Mouse (Mus musculus): ENCODE measurements around the gene Rasip1.
"Not testable (repeated sequence)": the region's sequence is repeated elsewhere in the genome, so short reads cannot be mapped to it uniquely, and the experiment has no call there.

Gene Rasip1

DNA sequence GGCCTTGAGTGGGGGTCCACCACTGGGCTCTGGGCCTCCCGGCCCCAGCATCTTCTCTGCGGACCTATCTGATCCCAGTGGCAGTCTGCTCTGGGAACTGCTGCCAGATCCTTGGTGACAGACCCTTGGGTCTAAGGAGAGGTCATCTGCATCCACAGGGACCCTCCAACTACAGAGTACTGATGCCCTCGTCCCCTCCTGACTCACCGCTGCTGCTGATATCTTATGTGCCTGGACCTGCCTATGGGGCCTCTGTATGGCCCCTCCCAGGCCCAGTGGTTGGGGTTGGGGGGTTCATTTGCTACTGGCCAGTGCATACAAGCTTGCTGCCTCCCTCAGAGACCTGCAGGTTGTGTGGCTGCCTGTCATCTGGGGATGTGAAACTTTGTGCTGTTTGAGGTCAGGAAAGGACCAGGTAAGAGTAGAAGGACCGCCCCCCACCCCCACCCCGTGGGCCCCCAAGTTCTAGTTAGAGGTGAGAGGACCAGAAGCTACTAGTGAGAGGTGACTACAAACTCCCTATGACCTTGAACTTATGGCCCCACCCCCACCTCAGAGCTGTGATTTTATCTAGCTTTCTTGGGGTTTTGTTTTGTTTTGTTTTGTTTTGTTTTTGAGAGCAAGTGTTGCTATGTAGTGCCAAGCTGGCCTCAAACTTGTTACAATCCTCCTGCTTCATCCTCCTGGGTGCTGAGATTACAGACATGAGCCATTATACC, 17.7 kb downstream of the Rasip1 start:
- no peak for DNase-seq (ENCODE audit: low read depth, low spot score)

DNA sequence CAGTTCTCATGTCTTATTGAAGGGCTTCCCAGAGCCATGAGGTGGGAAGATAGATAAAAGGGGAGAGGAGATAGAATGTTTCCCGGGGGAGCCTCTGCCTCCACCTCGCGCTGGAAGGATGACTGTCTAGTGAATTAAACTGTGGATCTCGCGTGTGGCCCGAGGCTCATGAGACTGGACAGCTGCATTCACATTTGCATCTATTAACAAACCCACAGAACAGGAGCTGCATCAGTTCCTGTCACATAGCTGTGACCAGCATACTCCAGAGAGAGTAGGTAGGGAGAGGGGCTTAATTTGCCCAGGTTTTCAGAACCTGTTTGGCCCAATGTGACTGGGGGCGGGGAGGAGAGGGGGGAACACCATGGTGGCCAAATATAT, 18.3 kb downstream of the Rasip1 start:
- DNase-seq (ENCODE audit: low read depth, low spot score): no peak

GRCm38 (mm10) chr7:45646671-45647070, 19.4 kb downstream of the Rasip1 start:
- DNase-seq (ENCODE audit: low read depth, low spot score): no peak

GRCm38 (mm10) chr7:45649351-45649750, 22.1 kb downstream of the Rasip1 start:
- DNase-seq (ENCODE audit: low read depth, low spot score): no peak

- not testable (repeated sequence) for DNase-seq (ENCODE audit: low read depth, low spot score)
These were observed 23.2 kb downstream of the Rasip1 start for GRCm38 (mm10) chr7:45650484-45650883.

GRCm38 (mm10) chr7:45654424-45655047, 27.2 kb downstream of the Rasip1 start:
- DNase-seq (ENCODE audit: low read depth, low spot score): peak; percentile 23

DNA sequence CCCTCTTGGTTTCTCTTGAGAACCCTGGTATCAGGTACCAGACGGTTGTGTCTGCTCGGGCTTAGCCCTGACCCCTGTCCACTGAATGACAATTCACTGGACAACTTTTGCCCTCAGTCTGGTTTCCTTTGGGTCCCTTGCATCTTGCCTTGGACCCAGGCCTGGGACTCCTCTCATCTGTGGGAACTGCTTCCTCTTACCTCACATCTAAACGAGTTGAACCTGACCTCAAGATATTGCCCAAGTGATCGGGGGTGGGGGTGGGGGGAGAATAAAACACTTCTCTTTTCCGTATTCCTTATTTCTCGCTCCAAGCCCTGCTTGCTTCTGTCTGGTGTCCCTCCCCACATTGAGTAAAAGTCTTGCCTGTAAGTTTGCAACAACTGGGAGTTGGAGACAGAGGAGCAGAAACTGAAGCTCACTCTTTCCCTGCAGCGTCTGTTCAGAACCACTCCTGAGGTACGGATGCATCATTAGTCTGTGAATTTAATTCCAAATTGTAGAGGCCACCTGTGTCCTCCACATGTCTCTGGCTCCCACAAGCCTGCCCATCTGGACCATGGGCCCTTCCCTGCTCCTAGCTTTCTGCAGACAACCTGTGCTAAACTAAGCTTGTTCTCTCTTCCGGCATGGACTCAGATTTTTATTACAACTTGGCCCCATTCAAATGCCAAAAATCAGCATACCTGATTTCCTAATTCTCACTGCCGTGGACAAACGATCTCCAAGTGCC, 33.6 kb downstream of the Rasip1 start:
- no peak for DNase-seq (ENCODE audit: low read depth, low spot score)

DNA sequence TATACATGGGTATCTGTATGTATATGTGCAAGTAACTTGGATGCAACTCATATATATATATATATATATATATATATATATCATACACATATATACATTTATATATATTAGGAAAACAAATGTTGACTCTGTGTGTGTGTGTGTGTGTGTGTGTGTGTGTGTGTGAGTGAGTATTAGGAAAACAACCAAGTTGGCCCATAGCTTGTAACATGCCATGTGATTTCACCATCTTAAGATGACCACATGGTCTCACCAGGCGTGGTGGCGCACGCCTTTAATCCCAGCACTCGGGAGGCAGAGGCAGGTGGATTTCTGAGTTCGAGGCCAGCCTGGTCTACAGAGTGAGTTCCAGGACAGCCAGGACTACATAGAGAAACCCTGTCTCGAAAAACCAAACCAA, 34.4 kb downstream of the Rasip1 start:
- DNase-seq (ENCODE audit: low read depth, low spot score): not testable (repeated sequence)

GRCm38 (mm10) chr7:45665303-45666138, 38.2 kb downstream of the Rasip1 start:
- DNase-seq (ENCODE audit: low read depth, low spot score): no peak

GRCm38 (mm10) chr7:45666161-45666560, 38.9 kb downstream of the Rasip1 start, which contains the start of gene Fut2:
TSS of gene Fut2 (minus strand) at chr7:45666394.
- DNase-seq (ENCODE audit: low read depth, low spot score): no peak

GRCm38 (mm10) chr7:45667761-45668160, 40.5 kb downstream of the Rasip1 start:
- no peak for DNase-seq (ENCODE audit: low read depth, low spot score)

DNA sequence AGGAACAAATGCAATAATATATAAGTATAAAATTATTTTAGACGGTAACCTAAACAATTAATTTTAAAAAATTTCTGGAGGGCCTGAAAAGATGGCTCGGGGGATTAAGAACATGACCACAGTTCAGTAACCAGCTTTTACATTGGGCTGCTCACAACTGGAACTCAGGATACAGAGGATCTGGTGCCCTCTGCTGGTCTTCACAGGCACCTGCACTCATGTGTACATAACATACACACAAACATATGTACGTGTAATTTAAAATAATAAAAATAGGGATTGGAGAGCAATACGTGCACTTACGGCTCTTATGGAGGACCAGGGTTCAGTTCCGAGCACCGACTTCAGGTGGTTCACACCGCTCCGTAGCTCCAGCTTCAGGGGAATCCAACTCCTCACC, 41.6 kb downstream of the Rasip1 start:
- DNase-seq (ENCODE audit: low read depth, low spot score): no peak

DNA sequence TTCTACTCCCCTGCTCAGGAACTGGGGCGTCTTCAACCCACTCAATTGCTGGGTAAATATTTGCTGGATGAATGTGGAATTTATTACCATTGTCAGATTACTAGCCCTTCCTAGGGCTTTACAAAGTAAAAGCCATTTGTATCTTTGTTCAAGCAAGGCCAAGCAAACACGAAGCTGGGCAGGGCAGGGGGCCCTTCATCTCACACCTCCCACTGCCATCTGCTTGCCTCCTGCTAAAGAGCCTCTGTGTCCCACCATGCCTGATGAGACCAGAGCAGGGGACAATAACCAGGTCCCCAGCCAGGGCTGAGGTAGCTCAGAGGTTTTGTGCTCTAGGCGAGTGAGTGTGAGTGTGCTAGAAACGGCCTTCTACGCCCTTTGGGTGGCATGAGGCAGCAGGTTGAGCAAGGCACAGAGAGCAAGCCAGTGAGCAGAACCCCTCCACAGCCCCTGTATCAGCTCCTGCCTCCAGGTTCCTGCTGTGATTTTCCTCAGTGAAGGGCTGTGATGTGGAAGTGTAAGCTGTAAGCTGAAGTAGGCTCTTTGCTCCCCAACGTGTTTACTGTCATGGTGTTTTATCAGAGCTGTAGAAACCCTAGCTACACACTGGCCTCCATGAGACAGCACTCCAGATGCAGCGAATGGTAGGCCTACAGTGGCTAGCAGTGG, 50.5 kb downstream of the Rasip1 start:
- DNase-seq (ENCODE audit: low read depth, low spot score): no peak

GRCm38 (mm10) chr7:45678513-45678912, 51.2 kb downstream of the Rasip1 start:
- DNase-seq (ENCODE audit: low read depth, low spot score): no peak

DNA sequence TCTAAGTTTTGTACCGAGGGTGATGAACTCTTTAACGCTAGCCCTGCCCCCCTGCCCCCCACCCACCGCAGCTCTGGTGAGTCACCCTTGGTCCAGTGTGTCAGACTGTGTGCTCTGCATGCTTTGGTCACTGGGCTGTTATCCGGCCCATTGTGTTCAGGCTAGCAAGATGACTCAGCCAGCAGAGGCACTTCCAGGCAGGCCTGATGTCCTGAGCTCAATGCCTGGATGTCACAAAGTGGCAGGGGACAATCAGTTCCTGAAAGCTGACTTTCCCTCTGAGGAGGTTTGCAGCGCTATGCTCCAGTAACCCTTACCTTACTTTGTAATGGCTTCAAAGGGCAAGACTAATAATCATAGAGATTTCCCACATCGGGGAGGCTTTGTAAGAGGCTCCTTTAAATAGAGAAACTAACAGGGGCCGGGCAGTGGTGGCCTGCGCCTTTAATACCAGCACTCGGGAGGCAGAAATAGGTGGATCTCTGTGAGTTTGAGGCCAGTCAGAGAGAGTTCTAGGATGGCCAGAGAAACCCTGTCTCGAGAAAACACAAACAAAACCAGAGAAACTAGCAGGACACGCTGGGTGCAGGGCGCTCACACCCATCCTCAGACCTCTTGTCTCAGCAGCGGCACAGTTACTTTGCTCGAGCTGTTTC, 52.8 kb downstream of the Rasip1 start:
- DNase-seq (ENCODE audit: low read depth, low spot score): no peak

DNA sequence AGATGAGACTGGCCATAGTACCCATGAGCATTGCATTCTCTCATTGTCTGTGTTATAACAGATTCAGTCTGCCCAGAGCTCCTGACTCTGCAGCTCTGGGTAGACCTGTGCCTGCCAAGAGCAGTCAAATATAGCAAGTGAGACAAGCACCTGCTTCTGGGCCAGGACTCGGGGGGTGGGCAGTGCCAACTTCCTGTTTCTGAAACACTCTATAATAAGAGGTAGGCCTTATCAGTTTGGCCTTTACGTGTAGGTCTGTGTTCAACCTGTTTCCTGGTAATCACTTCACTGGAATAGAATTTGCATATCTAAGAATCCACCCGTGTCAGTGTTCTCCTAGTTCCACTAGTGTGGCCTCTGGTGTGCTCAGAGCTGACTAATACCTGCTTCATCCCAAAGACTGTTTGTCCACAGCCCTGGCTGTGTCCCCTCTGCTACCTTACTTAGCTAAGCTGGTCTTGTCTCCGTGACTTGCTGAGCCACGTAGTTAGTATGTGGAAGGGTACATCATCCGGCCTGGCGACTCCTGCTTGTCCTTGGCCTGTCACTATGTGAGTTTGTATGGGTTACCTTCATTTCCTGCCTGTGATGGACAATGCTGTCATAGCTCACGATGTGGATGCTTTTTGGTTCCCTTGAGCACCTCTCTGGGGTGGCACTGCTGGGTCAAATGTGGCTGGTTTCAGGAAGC, 53.9 kb downstream of the Rasip1 start:
- DNase-seq (ENCODE audit: low read depth, low spot score): no peak

DNA sequence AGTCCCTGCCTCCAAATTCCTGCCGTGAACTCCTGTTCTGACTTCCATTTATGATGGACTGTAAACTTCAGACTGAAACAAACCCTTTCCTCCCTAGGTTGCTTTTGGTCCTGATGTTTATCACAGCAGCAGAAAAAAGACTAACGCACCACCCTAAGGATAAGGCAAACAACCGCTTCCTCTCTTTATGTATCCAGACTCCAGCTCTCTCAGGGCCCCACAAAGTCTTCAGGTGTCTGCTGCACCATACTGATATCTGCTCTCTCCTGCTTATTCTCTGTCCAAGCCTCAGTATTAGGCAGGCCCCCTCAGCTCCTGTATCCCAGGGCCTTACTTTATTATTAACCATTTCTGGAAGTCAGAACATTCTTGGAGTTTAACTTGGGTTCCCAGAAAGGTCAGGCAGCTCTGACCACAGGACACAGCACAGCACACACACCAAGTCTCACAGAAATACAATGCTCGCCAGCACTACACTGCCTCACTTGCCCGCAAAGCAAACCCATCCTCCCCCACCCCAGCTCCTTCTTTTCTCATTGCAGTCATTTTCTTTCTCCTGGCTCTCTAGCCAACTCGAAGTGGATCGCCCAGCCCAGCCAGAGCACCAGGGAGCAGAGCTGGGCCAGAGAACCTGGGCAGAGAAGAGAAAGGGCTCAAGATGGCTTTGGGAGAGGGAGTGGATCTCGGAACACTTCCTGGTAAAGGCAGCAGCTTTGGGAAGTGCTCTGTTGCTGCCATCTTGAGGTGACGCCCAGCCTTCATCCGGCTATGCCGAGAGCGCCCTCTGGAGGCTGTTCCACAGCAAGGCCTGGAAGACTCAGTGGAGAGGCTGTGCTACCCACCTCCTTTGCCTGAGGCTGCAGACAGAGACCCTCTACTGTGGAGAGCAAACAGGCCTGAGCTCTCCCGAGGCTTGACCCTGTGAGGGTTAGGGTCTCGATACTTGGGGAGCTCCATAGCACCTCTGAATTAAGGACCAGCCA, 55.1 kb downstream of the Rasip1 start:
- DNase-seq (ENCODE audit: low read depth, low spot score): peak; percentile 94

GRCm38 (mm10) chr7:45683396-45684050, 56.2 kb downstream of the Rasip1 start, which contains the start of gene Ntn5:
TSS of gene Ntn5 (plus strand) at chr7:45684022.
- DNase-seq (ENCODE audit: low read depth, low spot score): no peak

Data from mesoderm, embryonic 11.5 days (tissue).